Mouse (Mus musculus) spleen, adult 2 months (tissue): ENCODE data around the gene Tnfrsf19. TPM values are rescaled to one million over a fixed set of nuclear protein-coding genes. Genes with fewer than 3 reads are reported as not detected.

Experiments
- DNase-seq, 2 experiments: peaks; one replicate each; pipeline versions ENCODE4 v3.0.0 to v3.0.0-alpha.2; 2012 to 2021; ENCODE audit warnings: low spot score in 2 of 2, low read depth in 1 of 2
- H3K27ac ChIP-seq: fragments of 200-500 bp; 2 replicates; pipeline ENCODE4 v1.5.1; 2012; ENCODE audit warnings: low read length, inconsistent platforms; ENCODE audit not compliant: insufficient read depth
- H3K27me3 ChIP-seq: fragments of 200-500 bp; 2 replicates; pipeline ENCODE4 v1.6.1; 2012; ENCODE audit warnings: mild to moderate bottlenecking, moderate library complexity, low read length, inconsistent platforms; ENCODE audit not compliant: control insufficient read depth, insufficient read depth
- H3K36me3 ChIP-seq: fragments of 200-500 bp; 2 replicates; pipeline ENCODE4 v1.6.1; 2012; ENCODE audit warnings: mild to moderate bottlenecking, low read length, inconsistent platforms; ENCODE audit not compliant: control insufficient read depth, insufficient read depth
- H3K4me1 ChIP-seq: fragments of 200-500 bp; 2 replicates; pipeline ENCODE4 v1.6.1; 2011; ENCODE audit warnings: inconsistent platforms; ENCODE audit not compliant: control insufficient read depth, insufficient read depth, insufficient read length
- H3K4me3 ChIP-seq: fragments of 200-500 bp; 2 replicates; pipeline ENCODE4 v1.5.1; 2011; ENCODE audit warnings: mild to moderate bottlenecking, inconsistent platforms; ENCODE audit not compliant: insufficient read depth, insufficient read length; ENCODE audit errors: extremely low read depth
- CTCF ChIP-seq: fragments of 200-500 bp; IDR thresholded peaks from 2 replicates; pipeline ENCODE4 v1.5.1; 2011; ENCODE audit warnings: mild to moderate bottlenecking, inconsistent platforms; ENCODE audit not compliant: insufficient read depth, insufficient read length, insufficient replicate concordance; ENCODE audit errors: extremely low read depth
- POLR2A ChIP-seq: fragments of 200-500 bp; IDR thresholded peaks from 2 replicates; pipeline ENCODE4 v1.6.1; 2011; ENCODE audit warnings: low read depth, low read length, inconsistent platforms
- WGBS: fragments of 180-500 bp; shearing (Covaris S2); methylation state at CpG from one replicate; pipeline ENCODE4 v1.1.7; 2018; 5-methylcytosine and 5-hydroxymethylcytosine counted together
- polyA plus RNA-seq: library from polyadenylated mRNA; depleted of rRNA; stranded (reverse); fragments of >200 nt; gene quantifications from 2 replicates; pipeline ENCODE4 v1.2.3, GENCODE M21; 2012; rRNA removed

The Tnfrsf19 gene
- polyA plus RNA-seq, 1 experiment, result 1.2 TPM

- DNase-seq, result no peak
- Histone ChIP-seq H3K36me3 (no peaks in the 10 kb centered on the region), H3K4me1 (no peaks in the 10 kb centered on the region), H3K27ac (no peak overlapping the region), H3K4me3 (no peak overlapping the region), H3K27me3 (no peaks in the 10 kb centered on the region)
- TF ChIP-seq CTCF (no peak), POLR2A (no peak)
- 84% methylated on average over 1 of the region's 1 CpGs for WGBS
Measured at GRCm38 (mm10) chr14:60926011-60926410, 120.3 kb downstream of the Tnfrsf19 start.

DNA sequence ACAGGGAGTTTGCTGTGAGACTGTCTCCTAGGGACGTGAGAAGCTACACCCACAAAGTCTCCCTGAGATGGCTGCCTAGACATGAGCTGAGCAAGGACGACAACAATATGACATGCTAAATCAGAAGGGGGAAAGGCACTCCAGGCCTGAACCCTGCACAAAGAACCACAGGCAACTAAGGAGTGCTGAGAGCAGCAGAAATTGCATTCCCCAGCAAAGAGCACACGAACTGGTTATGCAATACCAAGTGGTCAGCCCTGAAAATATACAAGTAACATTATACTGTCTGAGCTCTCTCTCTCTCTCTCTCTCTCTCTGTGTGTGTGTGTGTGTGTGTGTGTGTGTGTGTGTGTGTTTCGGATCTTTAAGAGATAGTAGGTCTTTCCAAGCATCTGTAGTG is 129.6 kb downstream of the Tnfrsf19 start:
- Histone ChIP-seq H3K36me3 (no peaks in the 10 kb centered on the region), H3K27me3 (no peaks in the 10 kb centered on the region), H3K4me1 (no peaks in the 10 kb centered on the region), H3K27ac (no peak overlapping the region), H3K4me3 (no peak overlapping the region)
- TF ChIP-seq POLR2A (no peak), CTCF (no peak)
- DNase-seq, result no peak
- WGBS, result 72% methylated on average over 4 of the region's 4 CpGs

Other genes with a start within 250 kb of the Tnfrsf19 start
- gene Sacs, start 92.0 kb upstream of the Tnfrsf19 start, polyA plus RNA-seq, result 0.88 and 1.2 TPM in 2 replicates
- gene Sgcg, start 212.0 kb upstream of the Tnfrsf19 start, polyA plus RNA-seq, result 0.16 and 0.31 TPM in 2 replicates